Mouse (Mus musculus) spleen, postnatal 36 days (tissue): Measurements from ENCODE around the gene Kcna2.

Experiments used
- DNase-seq, 2 experiments: peaks; one replicate each; pipeline ENCODE4 v3.0.0; 2022; ENCODE audit warnings: low spot score in 2 of 2, mixed read lengths in 1 of 2

Gene Kcna2

DNA sequence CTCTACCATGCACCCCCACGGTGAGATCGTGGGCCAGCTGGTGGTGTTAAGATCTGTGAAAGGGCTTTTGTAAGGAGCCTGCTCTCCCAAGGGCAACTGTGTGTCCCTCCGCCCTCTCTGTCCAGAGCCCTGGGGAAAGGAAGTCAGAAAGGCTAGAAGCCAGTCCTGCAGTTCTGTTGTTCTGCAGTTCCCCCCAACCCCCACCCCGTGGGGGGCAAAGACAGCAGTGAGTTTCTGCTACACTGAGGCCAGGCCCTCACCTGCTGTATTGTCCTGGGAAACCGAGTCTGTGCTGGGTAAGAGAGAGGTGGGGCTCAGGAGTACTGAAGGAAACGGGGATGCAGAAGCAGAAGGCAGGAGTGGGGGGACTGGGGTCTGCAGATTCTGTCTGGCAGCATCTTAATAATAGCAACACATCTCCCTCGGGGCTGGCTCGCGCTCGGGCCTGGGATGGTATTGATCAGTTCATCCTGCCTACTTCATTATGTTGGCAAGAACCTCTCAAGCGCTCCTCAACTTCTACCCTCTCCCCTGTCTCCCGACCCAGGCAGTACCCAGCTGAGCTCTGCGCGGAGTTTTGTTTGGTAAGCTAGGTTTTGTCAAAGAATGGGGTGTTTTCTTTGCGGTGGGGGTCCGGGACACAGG is at the start of gene Kcna2:
Kcna2 (plus strand) TSS at position 336 of the 645 bp plus-strand sequence.
- DNase-seq, result no peak

DNA sequence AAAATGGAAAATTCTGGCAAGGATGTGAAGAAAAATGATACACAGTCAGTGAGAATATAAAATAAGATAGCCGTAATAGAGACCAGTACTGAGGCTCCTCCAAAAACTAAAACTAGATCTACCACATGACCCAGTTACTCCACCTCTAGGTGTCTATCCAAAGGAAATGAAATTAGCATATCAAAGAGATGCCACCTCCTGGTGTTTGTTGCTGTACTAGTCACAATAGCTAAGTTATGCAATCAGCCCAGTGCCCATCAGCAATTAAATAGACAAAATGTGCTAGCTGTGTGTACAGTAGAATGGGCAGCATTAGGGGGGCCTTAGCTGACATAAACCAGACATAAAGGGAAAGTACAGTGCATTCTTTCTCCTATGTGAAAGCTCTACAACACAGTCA is 39.5 kb upstream of the Kcna2 start:
- no peak for DNase-seq

DNA sequence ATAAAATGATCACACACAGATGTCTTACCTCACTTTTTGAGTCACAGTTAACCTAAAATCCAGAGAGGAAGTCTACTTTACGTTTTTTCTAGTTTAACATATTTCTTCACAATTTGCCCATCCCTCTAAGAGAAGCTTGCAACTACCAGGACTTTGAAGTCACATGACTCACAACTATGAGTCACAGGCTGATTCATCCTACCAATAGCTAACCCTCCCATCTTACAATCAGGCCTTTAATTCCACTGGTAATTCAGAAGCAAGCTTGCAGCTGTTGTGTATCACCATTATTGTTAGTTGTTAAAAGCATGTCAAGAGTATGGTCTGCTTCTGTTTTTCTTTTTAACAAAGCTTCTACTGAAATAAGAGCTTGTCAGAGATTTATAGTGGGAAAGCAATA is 38.2 kb upstream of the Kcna2 start:
- no peak for DNase-seq

DNA sequence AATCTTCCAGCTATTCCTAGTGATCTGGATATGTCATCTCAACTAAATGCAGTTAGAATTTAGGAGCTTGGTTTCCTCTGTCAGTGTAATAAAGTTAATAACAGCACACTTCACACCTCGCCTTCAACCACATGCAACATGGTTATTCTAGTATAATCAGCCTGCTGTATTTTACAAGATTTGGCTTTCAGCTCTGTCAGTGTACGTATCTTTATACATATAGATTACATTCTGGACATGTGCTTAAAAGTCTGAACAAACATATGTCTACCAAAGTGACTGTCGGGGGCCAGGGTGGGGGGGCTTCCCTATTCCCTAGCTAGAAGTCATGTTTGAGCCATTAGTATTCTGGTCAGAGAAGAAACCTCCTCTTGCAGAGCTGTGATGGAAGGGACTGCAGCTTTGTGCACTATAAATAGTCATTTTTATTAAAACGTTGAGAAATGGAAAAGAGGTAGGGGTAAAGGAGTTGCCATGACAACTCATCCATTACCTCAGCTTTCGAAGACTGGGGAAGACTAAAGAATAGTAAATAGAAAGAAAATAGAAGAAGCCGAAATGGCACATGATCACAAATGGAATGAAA is 35.3 kb upstream of the Kcna2 start:
- DNase-seq, result no peak

DNA sequence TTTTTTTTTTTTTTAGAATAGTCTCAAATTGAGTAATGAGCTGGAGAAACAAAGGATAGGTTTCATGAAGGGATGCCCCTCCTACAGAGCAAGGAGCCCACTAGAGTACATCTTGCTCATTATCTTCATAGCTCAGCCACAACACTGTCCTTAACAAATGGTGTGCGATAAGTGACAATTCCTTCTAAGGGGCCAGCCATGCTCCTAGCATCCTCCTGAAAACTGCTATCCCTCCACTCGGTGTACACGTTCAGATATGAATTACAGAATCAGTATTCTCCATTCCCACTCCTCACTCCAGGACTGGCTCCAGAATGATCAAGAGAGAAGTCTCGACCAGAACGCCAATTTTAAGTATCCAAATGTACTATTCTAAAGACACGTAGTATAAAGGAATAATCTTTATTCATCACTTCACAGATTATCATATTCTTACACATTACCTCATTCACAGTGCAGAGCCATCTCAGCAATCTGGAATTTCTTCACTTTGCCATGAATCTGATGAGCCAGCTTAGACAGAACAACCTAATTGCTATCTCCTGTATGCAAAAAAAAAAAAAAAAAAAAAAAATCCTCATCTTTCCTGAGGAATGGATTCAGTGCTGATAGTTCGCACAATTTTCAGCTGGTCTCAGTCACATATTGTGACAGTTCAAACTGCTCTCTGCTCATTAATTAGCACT is 34.6 kb upstream of the Kcna2 start:
- no peak for DNase-seq

DNA sequence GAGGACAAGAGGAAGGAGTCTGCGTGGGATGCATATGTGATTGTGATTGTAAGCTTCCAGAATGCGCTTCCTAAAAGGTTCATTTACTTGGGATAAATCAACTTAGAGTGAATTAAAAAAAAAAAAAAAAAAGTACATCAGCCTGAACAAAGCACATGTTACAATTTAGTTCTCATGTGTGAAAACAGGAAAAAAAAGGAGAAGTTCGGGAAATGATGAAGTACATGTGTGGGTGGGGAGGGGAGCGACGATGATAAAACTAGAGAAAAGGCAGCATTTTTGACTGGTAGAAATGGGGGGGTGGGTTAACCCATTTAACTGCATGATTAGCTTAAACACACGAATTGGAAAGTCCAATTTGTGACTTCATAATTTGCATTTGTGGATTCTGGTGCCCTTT is 33.7 kb upstream of the Kcna2 start:
- DNase-seq, result no peak

DNA sequence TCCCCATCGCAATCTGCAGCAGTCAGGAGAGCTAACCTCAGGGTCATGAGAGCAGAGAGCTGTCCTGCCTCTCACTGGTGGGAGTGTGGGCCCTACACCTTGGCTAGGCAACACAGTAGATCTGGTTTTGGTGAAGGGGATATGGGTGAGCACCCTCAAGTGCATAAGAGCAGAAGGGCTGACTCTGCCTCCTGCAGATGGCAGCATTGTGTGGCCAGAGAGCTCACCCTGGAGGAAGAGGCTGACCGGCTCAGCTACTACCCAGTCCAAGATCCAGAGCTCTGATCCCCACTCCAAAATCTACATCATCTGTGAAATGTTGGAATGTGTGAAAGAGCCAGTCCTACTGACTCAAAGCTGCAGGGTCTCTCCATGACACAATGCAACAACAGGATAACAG is 27.1 kb upstream of the Kcna2 start:
- no peak for DNase-seq

DNA sequence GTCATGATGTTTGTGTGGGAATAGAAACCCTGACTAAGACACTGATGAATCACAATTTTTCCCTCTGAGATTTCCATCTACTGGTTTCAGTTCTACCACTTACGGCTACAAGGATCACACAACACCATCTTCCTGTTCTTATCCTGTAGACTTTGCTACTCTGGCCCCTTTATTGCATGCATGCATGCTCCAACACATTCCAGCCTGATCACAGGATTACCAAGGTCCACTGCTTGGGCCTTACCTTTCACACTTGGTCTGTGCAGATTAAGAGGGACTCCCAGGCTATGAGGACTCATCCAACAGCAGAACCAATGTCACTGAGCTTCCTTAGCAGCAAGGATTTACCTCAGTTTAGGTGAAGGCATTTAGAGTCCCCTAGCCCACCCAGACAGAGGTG is 25.2 kb upstream of the Kcna2 start:
- no peak for DNase-seq

DNA sequence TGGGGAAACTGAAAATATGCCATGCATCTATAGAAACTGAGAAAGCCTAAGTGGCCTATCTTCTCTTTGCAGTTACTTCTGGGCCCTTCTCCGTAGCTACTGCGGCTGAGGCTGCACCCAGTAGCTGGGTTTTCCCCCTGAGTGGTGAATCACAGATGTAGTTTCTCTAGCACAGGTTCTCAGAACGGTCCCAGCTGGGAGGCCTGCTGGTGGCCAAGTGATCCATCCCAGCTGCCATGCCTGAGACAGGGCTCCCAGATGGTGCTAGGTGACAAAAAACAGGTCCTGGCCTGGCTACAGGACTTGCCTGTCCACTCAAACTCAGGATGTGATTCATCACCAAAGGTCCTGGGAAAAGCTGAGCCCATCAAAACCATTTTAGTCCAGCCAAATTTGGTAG is 24.3 kb upstream of the Kcna2 start:
- peak; percentile 43 to 50 for DNase-seq

DNA sequence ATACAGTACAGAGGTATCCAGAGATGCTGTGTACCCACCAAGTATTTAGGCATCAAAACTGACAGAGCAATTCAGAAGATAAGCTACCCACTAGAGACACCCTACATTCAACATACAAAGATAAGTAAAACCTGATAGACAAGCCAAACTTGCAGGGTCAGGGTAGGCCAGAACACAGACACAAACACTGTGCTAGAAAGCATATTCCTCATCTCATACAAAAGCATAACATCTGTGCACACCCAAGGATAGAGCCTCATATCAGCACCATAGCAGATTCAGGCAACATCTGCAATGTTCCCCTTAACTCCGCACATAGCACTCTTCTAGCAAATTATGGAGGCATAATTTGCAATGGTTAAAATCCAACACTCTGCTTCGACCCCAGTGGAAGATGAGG is 23.8 kb upstream of the Kcna2 start:
- no peak for DNase-seq

DNA sequence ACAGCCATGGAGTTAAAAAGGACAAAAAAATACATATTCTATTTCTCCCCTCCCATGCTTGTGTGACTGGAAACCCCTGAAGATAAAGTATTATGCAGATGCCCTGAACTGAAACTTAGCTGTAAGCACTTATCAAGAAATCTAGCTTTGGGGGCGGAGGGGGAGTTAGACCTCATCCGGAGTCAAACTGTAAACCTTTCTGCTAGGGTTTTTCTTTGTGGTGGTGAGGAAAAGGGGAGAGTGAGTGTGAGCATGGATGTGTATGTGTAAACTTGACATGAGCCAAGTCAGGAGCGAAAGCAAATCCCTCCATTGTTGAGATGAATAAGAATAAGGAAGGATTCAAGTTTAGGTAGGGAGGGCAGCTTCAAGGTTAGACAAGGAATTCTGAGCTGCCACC is 20.1 kb upstream of the Kcna2 start:
- DNase-seq, result no peak

DNA sequence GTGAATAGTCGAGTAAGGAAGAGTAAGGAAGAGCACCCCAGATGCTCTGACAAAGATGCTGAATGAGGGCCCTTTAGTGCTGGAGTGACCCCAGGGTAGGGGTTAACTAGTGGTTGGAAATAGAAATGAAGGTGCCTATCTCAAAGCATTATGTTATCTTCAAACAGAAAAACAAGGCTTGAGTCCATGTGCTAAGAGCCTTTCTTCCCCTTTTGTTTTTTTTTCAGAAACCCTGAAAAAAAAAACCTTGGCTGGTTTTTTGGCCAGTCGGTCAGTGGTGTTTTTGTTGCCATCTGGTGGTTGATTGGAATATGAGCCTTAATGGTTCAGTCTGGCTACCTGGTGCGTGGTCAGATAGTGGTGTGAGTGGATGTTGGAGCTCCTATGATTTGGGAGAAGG is 19.7 kb upstream of the Kcna2 start:
- peak in 1 of 2 experiments; percentile 43 for DNase-seq

DNA sequence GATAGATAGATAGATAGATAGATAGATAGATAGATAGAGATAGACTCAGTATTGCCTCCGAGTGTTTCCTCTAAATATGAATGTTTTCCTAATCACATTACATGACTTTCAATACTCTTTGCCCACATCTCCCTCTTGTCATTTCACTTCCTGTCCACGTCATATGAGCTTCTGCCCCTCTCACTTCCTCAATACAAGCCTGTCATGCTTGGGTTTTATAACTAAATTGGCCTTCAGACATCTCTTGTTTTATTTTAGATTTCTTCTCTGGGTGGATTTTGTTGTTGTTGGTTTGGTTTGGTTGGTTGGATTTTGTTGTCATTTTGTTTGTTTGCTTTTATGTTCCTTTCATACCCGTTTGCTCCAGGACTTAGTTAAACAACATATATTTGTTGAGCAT is 16.4 kb upstream of the Kcna2 start:
- DNase-seq, result peak; percentile 30 to 46

DNA sequence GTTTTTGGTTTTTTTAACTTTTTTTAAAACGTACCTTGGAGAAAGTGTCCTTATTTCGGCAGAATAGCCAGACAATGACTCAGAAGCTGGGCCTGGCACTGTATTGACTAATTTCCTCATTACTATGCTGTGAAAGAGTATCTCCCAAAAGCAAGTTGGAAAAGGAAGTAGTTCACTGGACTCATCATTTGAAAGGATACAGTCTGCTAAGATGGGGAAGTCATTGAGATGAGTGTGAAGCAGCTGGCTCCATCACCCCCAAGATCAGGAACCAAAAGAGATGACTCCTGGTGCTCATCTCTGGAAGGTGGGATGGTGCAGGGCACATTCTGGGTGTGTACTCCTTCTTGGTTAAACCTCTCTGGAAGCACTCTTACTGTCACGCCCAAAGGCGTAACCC is 13.5 kb upstream of the Kcna2 start:
- no peak for DNase-seq

DNA sequence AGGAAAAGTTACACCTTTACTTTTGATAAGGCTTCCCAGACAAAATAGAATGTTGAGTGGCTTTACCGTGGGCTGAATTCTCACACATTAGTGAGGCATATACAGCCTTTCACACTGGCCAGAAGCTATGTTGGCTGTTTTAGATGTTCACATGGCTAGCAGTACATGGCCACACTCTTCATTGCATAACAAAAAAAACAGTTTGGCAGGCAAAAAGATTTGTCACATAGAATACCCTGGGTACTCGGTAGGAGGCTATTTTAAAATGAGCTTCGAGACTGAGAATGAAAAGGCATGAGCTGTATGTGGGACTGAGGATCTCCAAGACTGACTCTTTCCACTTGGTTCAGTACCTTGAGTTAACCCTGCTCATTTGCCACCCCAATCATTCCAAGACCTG is 12.1 kb upstream of the Kcna2 start:
- DNase-seq, result no peak

DNA sequence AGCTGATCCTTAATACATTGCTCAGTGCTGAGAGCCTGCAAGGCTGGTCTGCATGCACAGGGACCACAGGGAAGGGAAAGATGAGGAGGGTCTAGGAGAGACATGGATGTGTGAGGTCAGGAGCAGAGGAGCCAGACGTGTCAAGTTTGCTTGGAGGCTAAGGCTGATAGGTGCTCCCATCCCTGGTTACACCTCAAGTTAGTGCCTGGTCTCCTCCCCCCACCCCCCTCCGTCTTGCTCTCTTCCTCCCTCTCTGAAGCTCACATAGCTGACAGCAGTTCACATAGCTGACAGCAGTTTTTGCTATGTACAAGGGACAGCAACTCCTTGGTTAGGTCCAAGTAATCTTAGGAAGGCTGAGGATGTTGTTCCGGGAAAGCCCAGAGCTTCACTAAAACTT is 11.5 kb upstream of the Kcna2 start:
- DNase-seq, result no peak

DNA sequence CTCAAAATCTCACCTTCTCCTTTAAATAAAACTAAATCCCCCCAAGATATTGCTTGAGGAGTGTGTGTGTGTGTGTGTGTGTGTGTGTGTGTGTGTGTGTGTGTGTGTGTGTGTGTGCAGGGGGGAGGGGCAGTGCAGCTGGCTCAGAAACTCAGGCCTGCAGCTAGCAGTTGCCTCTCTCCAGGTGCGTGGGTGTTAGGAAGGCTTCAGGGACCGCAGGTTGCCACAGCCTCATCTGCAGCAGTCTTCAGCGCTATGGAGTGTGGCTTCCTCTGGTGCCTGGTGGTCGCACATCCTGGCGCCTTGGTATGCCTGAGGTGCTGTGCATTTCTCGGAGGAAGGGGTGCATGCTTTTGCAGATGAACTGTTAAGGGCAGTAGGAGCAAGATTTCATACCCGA is 10.9 kb upstream of the Kcna2 start:
- peak in 1 of 2 experiments; percentile 36 for DNase-seq

DNA sequence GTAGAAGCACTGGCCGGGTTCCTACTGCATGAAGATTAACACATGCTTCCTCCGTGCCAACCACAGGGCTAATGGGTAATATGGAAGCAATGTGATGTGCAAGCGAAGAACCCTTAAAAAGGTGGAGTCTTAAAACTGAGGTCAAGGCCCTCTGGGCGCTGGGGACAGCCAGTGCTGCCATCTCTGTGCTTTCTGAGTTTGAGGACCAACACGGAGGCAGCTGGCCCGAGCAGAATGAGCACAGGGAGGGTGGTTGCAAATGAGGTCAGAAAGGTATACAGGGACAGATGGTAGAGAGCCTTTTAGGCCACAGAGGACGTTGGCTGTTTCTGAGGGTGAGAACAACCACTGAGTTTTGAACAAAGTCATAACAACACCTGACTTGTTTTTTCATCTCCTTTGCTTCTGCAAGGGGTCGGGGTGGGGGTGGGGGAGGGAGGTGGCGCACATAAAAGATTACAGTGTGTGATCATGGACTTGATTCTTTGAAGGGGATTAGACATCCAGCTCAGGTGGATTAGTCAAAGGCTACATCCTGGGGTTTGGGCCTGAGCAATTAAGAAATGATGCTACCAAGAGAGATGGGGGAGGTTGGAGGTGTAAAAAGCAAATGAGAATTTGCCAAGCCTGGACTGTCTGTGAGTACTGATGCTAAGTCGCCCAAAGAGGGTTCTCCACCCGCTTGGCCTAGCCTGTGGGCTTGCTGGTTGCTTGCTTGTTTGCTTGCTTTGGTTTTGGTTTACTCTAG is 10.4 kb upstream of the Kcna2 start:
- no peak for DNase-seq

DNA sequence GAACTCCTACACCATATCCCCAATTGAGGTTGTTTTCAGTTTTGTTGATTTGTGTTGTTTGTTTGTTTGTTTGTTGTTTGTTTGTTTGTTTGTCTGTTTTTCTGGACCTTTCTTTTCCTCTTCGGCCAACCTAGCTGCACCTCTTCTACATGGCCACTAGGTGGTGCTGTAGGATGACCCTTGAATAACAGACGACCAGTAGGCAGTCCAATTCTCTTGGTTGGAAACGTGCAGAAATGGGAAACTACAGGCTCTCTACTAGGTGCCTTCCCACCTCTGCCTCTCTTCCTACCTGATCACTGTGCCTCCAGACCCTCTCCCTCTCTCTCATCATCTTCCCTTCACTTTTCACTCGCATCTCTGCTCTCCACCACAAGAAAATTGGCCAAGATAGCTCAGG is 6.9 kb upstream of the Kcna2 start:
- peak in 1 of 2 experiments; percentile 34 for DNase-seq

DNA sequence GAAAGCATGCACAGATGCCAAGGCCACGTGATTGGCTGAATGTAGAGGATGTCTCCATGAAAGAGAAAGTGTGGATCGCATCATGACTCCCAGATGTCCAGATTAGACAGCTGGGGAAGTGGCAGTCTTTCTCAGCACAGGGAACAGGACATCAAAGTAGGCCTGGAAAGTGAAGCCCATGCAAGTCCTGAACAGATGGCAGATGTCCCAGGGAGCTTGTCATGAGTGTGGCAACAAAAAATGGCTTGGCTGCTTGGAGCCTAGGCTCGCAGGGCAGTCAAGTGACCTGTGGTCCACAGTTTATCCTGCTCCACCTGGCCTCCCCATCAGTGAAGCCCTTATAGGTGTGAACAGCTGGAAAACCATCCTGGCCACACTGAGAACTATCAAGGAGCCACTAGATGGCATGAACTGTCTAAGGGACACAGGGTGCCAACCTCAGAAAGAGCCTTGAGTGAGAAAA is 4.6 kb upstream of the Kcna2 start:
- no peak for DNase-seq

DNA sequence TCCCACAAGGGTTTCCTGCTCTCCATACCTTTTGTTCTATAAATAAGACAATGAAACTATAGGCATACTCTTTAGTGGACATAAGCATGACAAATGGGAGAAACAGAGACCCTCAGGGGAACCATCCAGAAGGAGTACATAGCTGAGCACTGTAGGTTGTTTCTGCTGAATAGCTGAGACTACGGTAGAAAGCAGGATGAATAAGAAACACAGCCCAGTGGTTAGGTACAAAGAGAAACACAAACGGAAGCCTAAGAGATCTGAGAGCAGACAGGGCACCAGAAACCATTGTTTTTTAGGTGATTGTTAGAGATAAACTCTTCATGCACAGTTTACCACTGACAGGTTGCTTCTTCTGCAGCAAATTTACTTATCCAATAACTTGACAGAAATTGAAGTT is 1.1 kb upstream of the Kcna2 start:
- DNase-seq, result no peak

DNA sequence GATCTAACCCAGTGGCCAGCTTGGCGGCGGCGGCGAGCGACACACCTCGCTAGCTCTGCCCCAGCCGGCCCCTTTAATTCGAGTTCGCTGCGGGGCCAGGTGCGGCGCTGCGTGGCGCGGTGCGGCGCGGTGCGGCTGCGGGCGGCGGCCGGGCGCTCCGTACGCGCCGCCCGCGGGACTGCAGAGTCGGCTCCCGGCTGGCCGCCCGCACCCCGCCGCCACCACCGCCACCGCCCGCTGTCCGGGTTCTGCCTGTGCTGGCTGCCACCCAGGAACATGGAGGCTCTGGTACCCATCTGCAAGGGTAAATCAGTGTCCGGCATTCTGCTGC is 475 bp downstream of the Kcna2 start:
- DNase-seq, result no peak
